Mouse (Mus musculus) olfactory bulb, adult 2 months (tissue): ENCODE data around the gene Pdp2.

ENCODE experiments used
- CTCF ChIP-seq: fragments of 200-500 bp; IDR thresholded peaks from 2 replicates; pipeline ENCODE4 v1.5.1; 2012; ENCODE audit warnings: low read depth, mild to moderate bottlenecking, low read length, moderate library complexity; ENCODE audit not compliant: insufficient read depth
- POLR2A ChIP-seq: fragments of 200-500 bp; IDR thresholded peaks from 2 replicates; pipeline ENCODE4 v1.6.1; 2012; ENCODE audit warnings: mild to moderate bottlenecking, low read depth, low read length, moderate library complexity; ENCODE audit not compliant: insufficient read depth

- TF ChIP-seq POLR2A (no peak), CTCF (no peak)
Observed at GRCm38 (mm10) chr8:104630574-104630973, 39.3 kb downstream of the Pdp2 start.
